29 mouse cellular contexts compared by ENCODE assay signal in genomic region chr7:96859077-96859476, GRCm38 (mm10).
"Had no signal": no experiment of that assay in that cellular context is flagged by ENCODE, and none has a peak within 500 bp of the region (broad histone marks: within the 10 kb centered on the region; RNA-seq: fewer than 3 reads in every experiment).

No protein-coding gene starts in this region.

- H3K4me2 ChIP-seq: limb, embryonic 12.5 days; limb, embryonic 13.5 days; limb, embryonic 15.5 days; liver, embryonic 11.5 days; liver, embryonic 12.5 days; liver, embryonic 13.5 days; liver, embryonic 15.5 days; lung, embryonic 14.5 days; lung, embryonic 15.5 days; midbrain, embryonic 11.5 days; midbrain, embryonic 12.5 days; midbrain, embryonic 13.5 days; midbrain, embryonic 15.5 days; neural tube, embryonic 12.5 days had no signal

- H3K4me1 ChIP-seq: limb, embryonic 15.5 days; liver, embryonic 12.5 days; liver, embryonic 13.5 days; liver, embryonic 15.5 days had no signal

- H3K9ac ChIP-seq: limb, embryonic 12.5 days; limb, embryonic 13.5 days; limb, embryonic 15.5 days; liver, embryonic 12.5 days; liver, embryonic 13.5 days; liver, embryonic 14.5 days; liver, embryonic 15.5 days; liver, postnatal 0 days; lung, embryonic 14.5 days; lung, embryonic 15.5 days; midbrain, embryonic 12.5 days; midbrain, embryonic 13.5 days; midbrain, embryonic 15.5 days; neural tube, embryonic 12.5 days had no signal

- H3K36me3 ChIP-seq: liver, embryonic 12.5 days; liver, embryonic 13.5 days; liver, embryonic 15.5 days; lung, embryonic 15.5 days; midbrain, embryonic 15.5 days had no signal

- DNase-seq: left cerebral cortex, postnatal 4 days; liver; liver, embryonic 13.5 days; liver, postnatal 0 days; lung, adult 18-20 months; lung, adult 2 months; lung, embryonic 14.5 days; lung, postnatal 10 days; lung, postnatal 14 days; lung, postnatal 36 days; lung, postnatal 4 days had no signal

- H3K27me3 ChIP-seq: limb, embryonic 12.5 days; limb, embryonic 13.5 days; limb, embryonic 15.5 days; liver, embryonic 13.5 days; lung, embryonic 15.5 days; midbrain, embryonic 12.5 days; midbrain, embryonic 13.5 days; midbrain, embryonic 15.5 days; neural tube, embryonic 12.5 days had no signal

- ATAC-seq: liver, embryonic 12.5 days; liver, postnatal 0 days; lung, postnatal 0 days; midbrain, embryonic 15.5 days had no signal

- H3K27ac ChIP-seq: left cerebral cortex, adult 2 months; limb, embryonic 10.5 days; limb, embryonic 12.5 days; limb, embryonic 13.5 days; limb, embryonic 15.5 days; liver, embryonic 12.5 days; liver, embryonic 13.5 days; liver, embryonic 14.5 days; liver, embryonic 15.5 days; lung, embryonic 15.5 days; macrophage; midbrain, embryonic 13.5 days; midbrain, embryonic 15.5 days; neural tube, embryonic 12.5 days had no signal

- H3K4me3 ChIP-seq: left cerebral cortex, adult 2 months; limb, embryonic 10.5 days; limb, embryonic 12.5 days; limb, embryonic 13.5 days; limb, embryonic 15.5 days; liver, embryonic 12.5 days; liver, embryonic 13.5 days; liver, embryonic 15.5 days; lung, embryonic 15.5 days; megakaryocyte, embryonic 14.5 days; midbrain, embryonic 12.5 days; midbrain, embryonic 13.5 days; midbrain, embryonic 15.5 days; neural tube, embryonic 12.5 days had no signal

- H3K9me3 ChIP-seq: limb, embryonic 10.5 days; limb, embryonic 12.5 days; limb, embryonic 13.5 days; limb, embryonic 15.5 days; liver, embryonic 12.5 days; liver, embryonic 13.5 days; liver, embryonic 15.5 days; lung, embryonic 15.5 days; megakaryocyte, embryonic 14.5 days; midbrain, embryonic 12.5 days; midbrain, embryonic 13.5 days; midbrain, embryonic 15.5 days; neural tube, embryonic 12.5 days had no signal
